In the genomic region with DNA sequence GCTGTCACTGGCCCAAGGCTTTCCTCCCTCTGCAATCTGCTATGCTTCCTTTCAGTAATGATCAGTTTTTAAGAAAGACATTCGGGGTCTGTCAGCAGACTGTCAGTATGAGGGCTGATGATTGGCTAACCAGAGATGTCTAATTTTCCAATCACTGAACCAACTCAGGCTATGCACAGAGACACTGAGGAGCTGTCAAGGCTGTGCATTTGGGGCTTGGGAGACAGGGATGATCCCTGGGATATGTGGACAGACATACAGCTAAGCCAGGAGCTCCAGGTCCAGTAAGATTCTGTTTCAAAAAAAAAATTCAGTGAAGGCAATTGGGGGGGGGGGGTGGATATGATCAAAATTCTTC, we compare ENCODE assay signal across 12 mouse cellular contexts.
DNase-seq lines count a peak whose midpoint lies in the region; ATAC-seq and TF ChIP-seq lines count a peak whose summit lies in the region.
"Had no signal": no experiment of that assay in that cellular context is flagged by ENCODE, and none has a peak within 500 bp of the region (broad histone marks: within the 10 kb centered on the region; RNA-seq: fewer than 3 reads in every experiment).

No protein-coding gene starts in this region.

- WGBS in embryonic facial prominence, embryonic 13.5 days, result 60% methylated on average over 1 of the region's 1 CpGs
- 75% methylated on average over 1 of the region's 1 CpGs for WGBS in embryonic facial prominence, embryonic 10.5 days
- WGBS in bone marrow, adult 2 months, result 21% methylated on average over 1 of the region's 1 CpGs
- WGBS in liver, embryonic 16.5 days (ENCODE audit: insufficient replicate concordance), result 21% methylated on average over 1 of the region's 1 CpGs

- no peak for ATAC-seq in embryonic facial prominence, embryonic 13.5 days (ENCODE audit: insufficient number of reproducible peaks, insufficient read depth, low FRiP score, low TSS enrichment, low read depth)
- ATAC-seq in liver, embryonic 16.5 days (ENCODE audit: low read depth), result no peak
- ATAC-seq in CD4-positive, CD25-positive, alpha-beta regulatory T cell, adult 4 months, result no peak
- ATAC-seq: forebrain, embryonic 14.5 days had no signal

- H3K27ac ChIP-seq in embryonic facial prominence, embryonic 13.5 days, result peak overlapping the region; percentile 33
- no peak overlapping the region for H3K27ac ChIP-seq in embryonic facial prominence, embryonic 10.5 days (replicated peaks)
- peak overlapping the region; percentile 8; the same call in 1 of the 2 replicates for H3K27ac ChIP-seq in layer of hippocampus, adult 2 months
- peak overlapping the region; percentile 40; the same call in 1 of the 2 replicates for H3K27ac ChIP-seq in bone marrow, adult 2 months (ENCODE audit: control insufficient read depth, insufficient read depth, low read depth, low read length, poor library complexity)
- H3K27ac ChIP-seq in liver, embryonic 16.5 days (ENCODE audit: low read length), result 0 out of 2 replicates have a peak overlapping the region, but pooled peaks have one; percentile 23

- no peak overlapping the region for H3K4me2 ChIP-seq in embryonic facial prominence, embryonic 13.5 days
- H3K4me2 ChIP-seq in liver, embryonic 16.5 days (ENCODE audit: low read depth, low read length), result no peak overlapping the region

- no peak for TF ChIP-seq CTCF in layer of hippocampus, adult 2 months (conservative IDR thresholded peaks at IDR 0.05)
- no peak for TF ChIP-seq CTCF in bone marrow, adult 2 months (IDR thresholded peaks at IDR 0.05; ENCODE audit: control insufficient read depth, insufficient read depth, low read length)

- no peak for DNase-seq in embryonic facial prominence, embryonic 10.5 days (ENCODE audit: low spot score)
- no peak for DNase-seq in layer of hippocampus, adult 2 months (ENCODE audit: low spot score in 2 of 2)
- DNase-seq in layer of hippocampus, adult 11-12 months (ENCODE audit: low spot score), result no peak
- no peak for DNase-seq in layer of hippocampus, adult 9-10 months (ENCODE audit: low spot score)
- DNase-seq: cerebellum, adult 9-11 months; right cerebral cortex, postnatal 4 days; thymus, adult 2 months had no signal

- no peaks in the 10 kb centered on the region for H3K27me3 ChIP-seq in embryonic facial prominence, embryonic 13.5 days
- no peaks in the 10 kb centered on the region for H3K27me3 ChIP-seq in embryonic facial prominence, embryonic 10.5 days (replicated peaks; ENCODE audit: low read depth, poor library complexity, severe bottlenecking)
- H3K27me3 ChIP-seq in liver, embryonic 16.5 days (ENCODE audit: control insufficient read depth, insufficient read depth, low read depth, low read length), result no peaks in the 10 kb centered on the region

- H3K4me1 ChIP-seq in embryonic facial prominence, embryonic 13.5 days, result 0 out of 2 replicates have a peak, but pooled peaks cover 9% of the 10 kb centered on the region
- H3K4me1 ChIP-seq in embryonic facial prominence, embryonic 10.5 days, result 0 out of 2 replicates have a peak, but pooled peaks cover 4% of the 10 kb centered on the region
- peaks cover 2% of the 10 kb centered on the region for H3K4me1 ChIP-seq in bone marrow, adult 2 months (ENCODE audit: control insufficient read depth, insufficient read depth, low read length)
- H3K4me1 ChIP-seq in liver, embryonic 16.5 days (ENCODE audit: control insufficient read depth, low read depth, low read length), result no peaks in the 10 kb centered on the region

- no peaks in the 10 kb centered on the region for H3K9me3 ChIP-seq in embryonic facial prominence, embryonic 13.5 days
- H3K9me3 ChIP-seq in embryonic facial prominence, embryonic 10.5 days, result no peaks in the 10 kb centered on the region
- H3K9me3 ChIP-seq in liver, embryonic 16.5 days (replicated peaks; ENCODE audit: control insufficient read depth, low read length), result no peaks in the 10 kb centered on the region

- no peak for TF ChIP-seq POLR2A in bone marrow, adult 2 months (IDR thresholded peaks at IDR 0.05; ENCODE audit: borderline replicate concordance, control insufficient read depth, low read depth, low read length)

- no peak overlapping the region for H3K4me3 ChIP-seq in embryonic facial prominence, embryonic 13.5 days
- no peak overlapping the region for H3K4me3 ChIP-seq in embryonic facial prominence, embryonic 10.5 days
- H3K4me3 ChIP-seq in layer of hippocampus, adult 2 months, result no peak overlapping the region
- H3K4me3 ChIP-seq in bone marrow, adult 2 months (replicated peaks; ENCODE audit: control insufficient read depth, low read depth, low read length), result no peak overlapping the region
- H3K4me3 ChIP-seq in liver, embryonic 16.5 days (ENCODE audit: low read depth, low read length), result no peak overlapping the region

- H3K36me3 ChIP-seq in embryonic facial prominence, embryonic 13.5 days, result no peaks in the 10 kb centered on the region
- H3K36me3 ChIP-seq in embryonic facial prominence, embryonic 10.5 days (replicated peaks), result no peaks in the 10 kb centered on the region
- no peaks in the 10 kb centered on the region for H3K36me3 ChIP-seq in liver, embryonic 16.5 days (ENCODE audit: control insufficient read depth, insufficient read depth)

- H3K9ac ChIP-seq in embryonic facial prominence, embryonic 13.5 days, result no peak overlapping the region
- H3K9ac ChIP-seq in liver, embryonic 16.5 days (ENCODE audit: low read depth, low read length), result no peak overlapping the region
